Mouse (Mus musculus): ENCODE data around the gene Gal3st4. TPM values are rescaled to one million over a fixed set of nuclear protein-coding genes. Genes with fewer than 3 reads are reported as not detected.

Gal3st4 gene
- polyA plus RNA-seq, 1 experiment from 2014 or later: 1.6 TPM

DNA sequence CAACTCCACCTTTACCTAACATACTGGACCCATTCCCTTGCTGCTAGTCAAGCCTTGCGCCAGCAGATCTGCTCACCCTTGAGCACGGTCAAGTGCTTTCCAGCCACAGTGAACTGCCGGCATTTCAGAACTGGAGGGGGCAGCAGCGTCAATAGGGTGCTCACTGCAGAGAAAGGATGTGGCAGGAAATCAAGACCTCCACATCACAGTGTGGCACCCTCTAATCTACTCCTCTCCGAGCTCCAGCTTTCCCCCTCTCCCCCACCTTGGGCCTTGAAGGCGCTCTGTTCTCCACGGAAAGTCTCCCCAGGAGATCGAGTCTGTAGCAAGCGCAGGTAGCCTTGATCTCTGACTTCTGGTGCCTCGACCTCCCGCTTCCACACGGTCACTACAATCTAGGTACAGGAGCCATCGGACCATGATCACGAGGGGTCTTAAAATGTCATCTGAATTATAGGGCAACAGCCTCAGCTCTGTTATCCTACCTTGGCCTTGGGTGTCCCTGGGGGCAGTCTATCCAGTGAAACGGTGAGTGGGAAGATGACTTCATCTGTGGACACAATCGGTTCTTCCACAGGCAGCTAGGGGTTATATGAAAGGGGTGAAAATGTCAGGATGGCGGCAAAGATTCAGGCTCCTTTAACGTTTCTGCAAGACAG, 9.9 kb downstream of the Gal3st4 start:
- ATAC-seq (ENCODE audit: insufficient read depth) (no peak), DNase-seq (no peak)
- Histone ChIP-seq H3K9me3 (ENCODE audit: low read depth, low read length) (no peaks in the 10 kb centered on the region), H3K9ac (peak overlapping the region; percentile 95), H3K36me3 (ENCODE audit: insufficient read depth) (peaks cover 40% of the 10 kb centered on the region), H3K4me2 (peak overlapping the region; percentile 92), H3K4me1 (ENCODE audit: insufficient read depth) (peaks cover 7% of the 10 kb centered on the region), H3K4me3 (ENCODE audit: low read depth, low read length) (peak overlapping the region; percentile 95), H3K27ac (ENCODE audit: low read depth) (no peak overlapping the region), H3K27me3 (ENCODE audit: insufficient read depth, low read length) (no peaks in the 10 kb centered on the region)
- WGBS: 56% methylated on average over 18 of the region's 18 CpGs
- no peak for TF ChIP-seq CTCF (IDR thresholded peaks at IDR 0.05; ENCODE audit: low read depth)

DNA sequence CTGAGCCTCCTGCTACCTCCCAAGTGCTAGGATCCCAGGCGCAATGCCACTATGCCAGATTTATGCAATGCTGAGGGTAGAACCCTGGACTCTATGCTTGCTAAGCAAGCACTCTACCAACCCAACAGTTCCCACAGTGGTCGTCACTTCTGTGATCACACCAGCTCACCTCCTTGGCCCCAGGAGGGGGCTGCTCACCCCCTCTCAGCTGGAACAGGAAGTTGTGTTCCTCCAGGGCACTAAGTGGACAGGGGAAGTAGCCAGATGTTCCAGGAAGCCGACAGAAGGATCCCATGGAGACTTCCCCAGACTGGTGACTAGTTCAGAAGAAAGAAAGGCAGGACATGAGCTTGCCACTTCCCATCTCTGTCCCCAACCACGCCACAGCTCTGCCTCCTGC, 10.6 kb downstream of the Gal3st4 start:
- ATAC-seq (ENCODE audit: insufficient read depth): no peak
- WGBS: 68% methylated on average over 4 of the region's 4 CpGs
- no peaks in the 10 kb centered on the region for H3K9me3 ChIP-seq (ENCODE audit: low read depth, low read length)
- H3K4me3 ChIP-seq (ENCODE audit: low read depth, low read length): no peak overlapping the region
- no peak overlapping the region for H3K9ac ChIP-seq
- no peak for DNase-seq
- 0 out of 2 replicates have a peak overlapping the region, but pooled peaks have one; percentile 20 for H3K4me2 ChIP-seq
- H3K36me3 ChIP-seq (ENCODE audit: insufficient read depth): peaks cover 40% of the 10 kb centered on the region
- no peak for TF ChIP-seq CTCF (IDR thresholded peaks at IDR 0.05; ENCODE audit: low read depth)
- H3K27me3 ChIP-seq (ENCODE audit: insufficient read depth, low read length): no peaks in the 10 kb centered on the region
- peaks cover 7% of the 10 kb centered on the region for H3K4me1 ChIP-seq (ENCODE audit: insufficient read depth)
- no peak overlapping the region for H3K27ac ChIP-seq (ENCODE audit: low read depth)

DNA sequence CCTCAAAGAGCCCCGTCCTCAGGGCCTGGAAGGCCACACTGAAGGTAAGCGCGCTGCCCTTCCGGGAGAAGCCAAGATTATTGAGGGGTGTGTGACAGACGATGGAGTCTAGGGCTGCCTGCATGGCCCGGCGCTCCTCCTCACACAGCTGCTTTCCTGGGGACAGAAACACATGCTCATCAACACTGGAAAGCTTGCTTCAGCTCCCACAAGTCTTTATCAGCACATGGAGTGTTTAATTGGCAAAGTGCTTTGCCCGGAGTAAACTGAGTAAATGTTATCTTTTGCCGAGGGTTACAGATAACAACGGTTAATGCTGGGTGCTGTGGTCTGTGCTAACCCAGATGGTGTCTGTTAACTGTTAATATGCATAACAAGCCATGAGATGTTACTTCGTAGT, 11.8 kb downstream of the Gal3st4 start:
- Histone ChIP-seq H3K4me1 (ENCODE audit: insufficient read depth) (peaks cover 7% of the 10 kb centered on the region), H3K9me3 (ENCODE audit: low read depth, low read length) (no peaks in the 10 kb centered on the region), H3K4me3 (ENCODE audit: low read depth, low read length) (no peak overlapping the region), H3K4me2 (no peak overlapping the region), H3K27me3 (ENCODE audit: insufficient read depth, low read length) (no peaks in the 10 kb centered on the region), H3K27ac (ENCODE audit: low read depth) (no peak overlapping the region), H3K9ac (no peak overlapping the region), H3K36me3 (ENCODE audit: insufficient read depth) (peaks cover 40% of the 10 kb centered on the region)
- no peak for TF ChIP-seq CTCF (IDR thresholded peaks at IDR 0.05; ENCODE audit: low read depth)
- 69% methylated on average over 11 of the region's 11 CpGs for WGBS
- DNase-seq (no peak), ATAC-seq (ENCODE audit: insufficient read depth) (no peak)

DNA sequence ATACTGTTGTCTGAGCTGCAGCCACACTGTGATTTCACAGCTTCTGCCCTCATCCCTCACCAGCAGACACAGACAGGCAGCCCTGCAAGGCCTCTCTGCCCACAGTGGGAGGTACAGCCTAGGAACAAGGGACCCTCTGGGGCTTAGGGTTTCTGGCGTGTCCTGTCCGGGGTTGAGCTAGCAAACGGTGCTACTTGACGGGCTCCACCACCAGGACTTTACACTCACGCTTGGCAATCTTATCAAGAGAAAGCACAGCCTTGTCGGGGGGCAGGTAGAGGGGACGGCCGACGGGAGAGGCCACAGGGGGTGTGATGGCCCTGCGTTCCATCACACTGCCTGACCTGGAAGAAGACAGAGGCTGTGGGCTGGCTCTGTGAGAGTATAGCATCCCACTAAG, 12.6 kb downstream of the Gal3st4 start:
- TF ChIP-seq CTCF (IDR thresholded peaks at IDR 0.05; ENCODE audit: low read depth): no peak
- no peaks in the 10 kb centered on the region for H3K9me3 ChIP-seq (ENCODE audit: low read depth, low read length)
- DNase-seq (no peak), ATAC-seq (ENCODE audit: insufficient read depth) (no peak)
- peaks cover 7% of the 10 kb centered on the region for H3K4me1 ChIP-seq (ENCODE audit: insufficient read depth)
- WGBS: 74% methylated on average over 10 of the region's 10 CpGs
- no peak overlapping the region for H3K4me3 ChIP-seq (ENCODE audit: low read depth, low read length)
- no peak overlapping the region for H3K27ac ChIP-seq (ENCODE audit: low read depth)
- peaks cover 40% of the 10 kb centered on the region for H3K36me3 ChIP-seq (ENCODE audit: insufficient read depth)
- H3K9ac ChIP-seq: no peak overlapping the region
- H3K27me3 ChIP-seq (ENCODE audit: insufficient read depth, low read length): no peaks in the 10 kb centered on the region
- H3K4me2 ChIP-seq: no peak overlapping the region

DNA sequence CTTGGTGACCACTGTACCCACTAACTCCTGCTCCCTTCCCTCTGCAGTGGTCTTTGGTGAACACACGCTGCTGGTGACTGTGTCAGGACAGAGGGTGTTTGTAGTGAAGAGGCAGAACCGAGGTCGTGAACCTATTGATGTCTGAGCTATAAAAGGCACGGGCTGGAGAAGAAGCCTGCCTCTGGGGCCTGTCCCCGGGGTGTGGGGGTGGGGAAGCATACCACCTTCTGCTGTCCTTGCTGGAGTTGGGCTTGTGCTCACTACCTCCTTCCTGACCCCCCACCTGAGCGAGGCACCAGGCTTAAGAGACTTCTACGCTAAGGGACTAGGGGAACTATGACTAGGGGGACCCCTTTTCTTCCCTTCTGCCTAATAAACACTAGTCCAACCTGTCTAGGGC, 13.6 kb downstream of the Gal3st4 start:
- Histone ChIP-seq H3K27ac (ENCODE audit: low read depth) (no peak overlapping the region), H3K27me3 (ENCODE audit: insufficient read depth, low read length) (no peaks in the 10 kb centered on the region), H3K4me3 (ENCODE audit: low read depth, low read length) (no peak overlapping the region), H3K4me1 (ENCODE audit: insufficient read depth) (peaks cover 7% of the 10 kb centered on the region), H3K36me3 (ENCODE audit: insufficient read depth) (peaks cover 40% of the 10 kb centered on the region), H3K4me2 (no peak overlapping the region), H3K9me3 (ENCODE audit: low read depth, low read length) (no peaks in the 10 kb centered on the region), H3K9ac (no peak overlapping the region)
- WGBS: 70% methylated on average over 7 of the region's 7 CpGs
- DNase-seq (no peak), ATAC-seq (ENCODE audit: insufficient read depth) (no peak)
- no peak for TF ChIP-seq CTCF (IDR thresholded peaks at IDR 0.05; ENCODE audit: low read depth)

DNA sequence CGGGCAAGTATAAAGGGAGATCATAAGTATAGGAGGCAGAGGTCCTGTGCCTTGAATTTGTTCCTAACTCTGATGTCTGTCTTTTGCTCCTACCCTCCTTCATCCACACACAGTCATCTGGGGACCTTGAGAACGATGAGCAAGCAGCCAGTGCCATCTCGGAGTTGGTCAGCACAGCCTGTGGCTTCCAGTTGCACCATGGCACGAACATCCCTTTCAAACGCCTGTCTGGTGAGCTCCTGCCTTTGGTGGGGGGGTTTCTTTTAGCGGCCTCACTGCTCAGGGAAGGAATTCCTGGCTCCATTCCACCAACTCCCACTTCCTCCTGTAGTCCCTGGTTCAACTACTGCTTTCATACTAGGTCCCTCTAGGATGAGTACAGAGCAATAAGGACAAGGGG, 14.1 kb downstream of the Gal3st4 start:
- H3K36me3 ChIP-seq (ENCODE audit: insufficient read depth): peaks cover 40% of the 10 kb centered on the region
- no peak overlapping the region for H3K4me3 ChIP-seq (ENCODE audit: low read depth, low read length)
- H3K9me3 ChIP-seq (ENCODE audit: low read depth, low read length): no peaks in the 10 kb centered on the region
- DNase-seq (no peak), ATAC-seq (ENCODE audit: insufficient read depth) (no peak)
- peaks cover 7% of the 10 kb centered on the region for H3K4me1 ChIP-seq (ENCODE audit: insufficient read depth)
- 78% methylated on average over 6 of the region's 6 CpGs for WGBS
- no peak overlapping the region; the same call in 1 of the 2 replicates for H3K27ac ChIP-seq (ENCODE audit: low read depth)
- H3K9ac ChIP-seq: no peak overlapping the region
- no peaks in the 10 kb centered on the region for H3K27me3 ChIP-seq (ENCODE audit: insufficient read depth, low read length)
- no peak for TF ChIP-seq CTCF (IDR thresholded peaks at IDR 0.05; ENCODE audit: low read depth)
- H3K4me2 ChIP-seq: no peak overlapping the region

DNA sequence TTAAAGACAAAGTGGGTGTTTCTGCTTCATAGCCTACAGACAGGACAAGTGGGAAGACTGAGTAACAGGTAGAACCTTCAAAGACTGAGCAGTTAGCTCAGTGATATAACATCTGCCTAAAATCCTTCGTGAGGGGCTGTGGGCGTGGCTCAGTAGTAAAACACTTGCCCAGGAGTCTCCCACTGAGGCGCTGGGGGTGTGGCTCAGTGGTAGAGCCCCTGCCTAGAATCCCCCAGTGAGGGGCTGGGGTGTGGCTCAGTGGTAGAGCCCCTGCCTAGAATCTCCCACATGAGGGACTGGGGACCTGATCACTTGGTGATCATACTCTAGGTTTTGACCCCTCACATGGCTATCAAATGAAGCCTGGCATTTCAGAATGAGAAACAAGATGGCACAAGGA, 14.6 kb downstream of the Gal3st4 start:
- H3K9me3 ChIP-seq (ENCODE audit: low read depth, low read length): no peaks in the 10 kb centered on the region
- no peak overlapping the region for H3K9ac ChIP-seq
- no peak for ATAC-seq (ENCODE audit: insufficient read depth)
- H3K27me3 ChIP-seq (ENCODE audit: insufficient read depth, low read length): no peaks in the 10 kb centered on the region
- H3K36me3 ChIP-seq (ENCODE audit: insufficient read depth): peaks cover 40% of the 10 kb centered on the region
- no peak for TF ChIP-seq CTCF (IDR thresholded peaks at IDR 0.05; ENCODE audit: low read depth)
- H3K27ac ChIP-seq (ENCODE audit: low read depth): no peak overlapping the region
- H3K4me1 ChIP-seq (ENCODE audit: insufficient read depth): peaks cover 6% of the 10 kb centered on the region
- no peak for DNase-seq
- WGBS: 83% methylated on average over 3 of the region's 3 CpGs
- H3K4me2 ChIP-seq: no peak overlapping the region
- no peak overlapping the region for H3K4me3 ChIP-seq (ENCODE audit: low read depth, low read length)
